Mouse (Mus musculus): Measurements from ENCODE around the gene Krtap5-4. TPM values are rescaled to one million over a fixed set of nuclear protein-coding genes. Genes with fewer than 3 reads are reported as not detected.
"Not testable (repeated sequence)": the region's sequence is repeated elsewhere in the genome, so short reads cannot be mapped to it uniquely, and the experiment has no call there.

The Krtap5-4 gene
- not detected in 2 replicates for total RNA-seq (2017)

- ATAC-seq (replicated peaks; ENCODE audit: low read depth, poor library complexity, severe bottlenecking), result no peak
These were observed at the start of gene Krtap5-4 for GRCm38 (mm10) chr7:142303249-142303648. TSS of gene Krtap5-4 (plus strand) at chr7:142303549.

GRCm38 (mm10) chr7:142255517-142255916, 47.8 kb upstream of the Krtap5-4 start:
- ATAC-seq (replicated peaks; ENCODE audit: low read depth, poor library complexity, severe bottlenecking), result peak; percentile 95

GRCm38 (mm10) chr7:142258254-142258653, 45.1 kb upstream of the Krtap5-4 start, which contains the start of gene Gm2431:
TSS of gene Gm2431 (minus strand) at chr7:142258354.
- ATAC-seq (replicated peaks; ENCODE audit: low read depth, poor library complexity, severe bottlenecking), result not testable (repeated sequence)

GRCm38 (mm10) chr7:142274263-142274662, 29.1 kb upstream of the Krtap5-4 start, which contains the start of gene Gm4559:
TSS of gene Gm4559 (minus strand) at chr7:142274363.
- not testable (repeated sequence) for ATAC-seq (replicated peaks; ENCODE audit: low read depth, poor library complexity, severe bottlenecking)

GRCm38 (mm10) chr7:142278183-142278582, 25.2 kb upstream of the Krtap5-4 start:
- peak; percentile 90 for ATAC-seq (replicated peaks; ENCODE audit: low read depth, poor library complexity, severe bottlenecking)

- not testable (repeated sequence) for ATAC-seq (replicated peaks; ENCODE audit: low read depth, poor library complexity, severe bottlenecking)
These were observed 24.1 kb upstream of the Krtap5-4 start for GRCm38 (mm10) chr7:142279291-142279690.

- not testable (repeated sequence) for ATAC-seq (replicated peaks; ENCODE audit: low read depth, poor library complexity, severe bottlenecking)
These were observed 20.5 kb upstream of the Krtap5-4 start for GRCm38 (mm10) chr7:142282847-142283246.

GRCm38 (mm10) chr7:142284023-142284591, 19.2 kb upstream of the Krtap5-4 start:
- ATAC-seq (replicated peaks; ENCODE audit: low read depth, poor library complexity, severe bottlenecking), result peak; percentile 82

GRCm38 (mm10) chr7:142284615-142285080, 18.7 kb upstream of the Krtap5-4 start:
- ATAC-seq (replicated peaks; ENCODE audit: low read depth, poor library complexity, severe bottlenecking), result peak; percentile 62

GRCm38 (mm10) chr7:142285130-142285835, 18.1 kb upstream of the Krtap5-4 start:
- peak; percentile 43 for ATAC-seq (replicated peaks; ENCODE audit: low read depth, poor library complexity, severe bottlenecking)

GRCm38 (mm10) chr7:142285910-142286612, 17.3 kb upstream of the Krtap5-4 start:
- not testable (repeated sequence) for ATAC-seq (replicated peaks; ENCODE audit: low read depth, poor library complexity, severe bottlenecking)

GRCm38 (mm10) chr7:142293851-142294250, 9.5 kb upstream of the Krtap5-4 start:
- peak; percentile 77 for ATAC-seq (replicated peaks; ENCODE audit: low read depth, poor library complexity, severe bottlenecking)

- no peak for ATAC-seq (replicated peaks; ENCODE audit: low read depth, poor library complexity, severe bottlenecking)
These were observed 7.9 kb upstream of the Krtap5-4 start for GRCm38 (mm10) chr7:142295418-142295817.

- not testable (repeated sequence) for ATAC-seq (replicated peaks; ENCODE audit: low read depth, poor library complexity, severe bottlenecking)
These were observed 7.2 kb upstream of the Krtap5-4 start for GRCm38 (mm10) chr7:142296108-142296507.

- ATAC-seq (replicated peaks; ENCODE audit: low read depth, poor library complexity, severe bottlenecking), result not testable (repeated sequence)
These were observed 6.3 kb upstream of the Krtap5-4 start, which contains the start of gene Krtap5-1 for GRCm38 (mm10) chr7:142297018-142297417. TSS of gene Krtap5-1 (minus strand) at chr7:142297118.

- not testable (repeated sequence) for ATAC-seq (replicated peaks; ENCODE audit: low read depth, poor library complexity, severe bottlenecking)
These were observed 580 bp downstream of the Krtap5-4 start for GRCm38 (mm10) chr7:142303929-142304328.

- no peak for ATAC-seq (replicated peaks; ENCODE audit: low read depth, poor library complexity, severe bottlenecking)
These were observed 11.4 kb downstream of the Krtap5-4 start for GRCm38 (mm10) chr7:142314600-142315285.

GRCm38 (mm10) chr7:142316558-142316957, 13.2 kb downstream of the Krtap5-4 start:
- ATAC-seq (replicated peaks; ENCODE audit: low read depth, poor library complexity, severe bottlenecking), result peak; percentile 66; the same call in 1 of the 2 replicates

GRCm38 (mm10) chr7:142317216-142317615, 13.9 kb downstream of the Krtap5-4 start:
- ATAC-seq (replicated peaks; ENCODE audit: low read depth, poor library complexity, severe bottlenecking), result no peak

GRCm38 (mm10) chr7:142319124-142319523, 15.8 kb downstream of the Krtap5-4 start:
- no peak for ATAC-seq (replicated peaks; ENCODE audit: low read depth, poor library complexity, severe bottlenecking)

Measured in common myeloid progenitor, adult 5-6 weeks (primary cell).